Mouse (Mus musculus) heart, embryonic 16.5 days (tissue): Measurements from ENCODE around the gene Lrrc29. TPM values are rescaled to one million over a fixed set of nuclear protein-coding genes. Genes with fewer than 3 reads are reported as not detected.

Experiments
- ATAC-seq: fragments of 200-750 bp; cut with Nextera tagmentation; replicated peaks from 2 replicates; pipeline ENCODE4 v1.8.0; 2017; ENCODE audit warnings: moderate number of reproducible peaks; ENCODE audit not compliant: insufficient read depth, low FRiP score; ENCODE audit errors: extremely low read depth
- H3K27ac ChIP-seq: fragments of 300-500 bp; sonication (generic); 2 replicates; pipeline ENCODE4 v1.5.1; 2014; ENCODE audit warnings: mild to moderate bottlenecking, low read length, control low read depth, moderate library complexity
- H3K27me3 ChIP-seq: fragments of 300-500 bp; sonication (generic); 2 replicates; pipeline ENCODE4 v1.6.1; 2014; ENCODE audit warnings: low read length, mixed read lengths; ENCODE audit not compliant: control insufficient read depth, insufficient read depth
- H3K36me3 ChIP-seq: fragments of 300-500 bp; sonication (generic); 2 replicates; pipeline ENCODE4 v1.6.1; 2014; ENCODE audit not compliant: control insufficient read depth, insufficient read depth
- H3K4me1 ChIP-seq: fragments of 300-500 bp; sonication (generic); 2 replicates; pipeline ENCODE4 v1.6.1; 2014; ENCODE audit warnings: low read length, mixed read lengths; ENCODE audit not compliant: control insufficient read depth, insufficient read depth
- H3K4me2 ChIP-seq: fragments of 300-500 bp; sonication (generic); 2 replicates; pipeline ENCODE4 v1.6.1; 2014; ENCODE audit warnings: low read depth, mild to moderate bottlenecking, control low read depth, low read length
- H3K4me3 ChIP-seq: fragments of 300-500 bp; sonication (generic); 2 replicates; pipeline ENCODE4 v1.5.1; 2014; ENCODE audit warnings: mild to moderate bottlenecking, control low read depth, low read length
- H3K9ac ChIP-seq: fragments of 300-500 bp; sonication (generic); 2 replicates; pipeline ENCODE4 v1.6.1; 2014; ENCODE audit warnings: low read length, control low read depth
- H3K9me3 ChIP-seq: fragments of 300-500 bp; sonication (generic); replicated peaks from 2 replicates; pipeline ENCODE4 v1.6.1; 2016; ENCODE audit warnings: low read length; ENCODE audit not compliant: control insufficient read depth
- WGBS: fragments of 180-500 bp; shearing (Covaris S2); extraction: QIAGEN DNeasy Blood & Tissue Kit; methylation state at CpG from one replicate; pipeline ENCODE4 v1.1.7; 2014; 5-methylcytosine and 5-hydroxymethylcytosine counted together
- microRNA counts: library from miRNA; unstranded; fragments of <30 nt; microRNA quantifications from one replicate; lab custom pipeline; 2016
- microRNA-seq: library from miRNA; unstranded; fragments of <30 nt; microRNA quantifications from one replicate; pipeline ENCODE4, GENCODE M21; 2017
- polyA plus RNA-seq: library from polyadenylated mRNA; unstranded; fragments of >200 nt; fragmentation: Nextera tagmentation; extraction: Ambion mirVana; gene quantifications from 2 replicates; pipeline ENCODE4 v1.2.1, GENCODE M21; 2015

Gene Lrrc29
- polyA plus RNA-seq, 1 experiment from 2014 or later = 0.84 TPM

- no peak overlapping the region for H3K27ac ChIP-seq
- H3K4me1 ChIP-seq = peaks cover 29% of the 10 kb centered on the region
- peak; percentile 12; the same call in 1 of the 2 replicates for ATAC-seq
- WGBS = 10% methylated on average over 10 of the region's 10 CpGs
- peak overlapping the region; percentile 71 for H3K9ac ChIP-seq
- H3K36me3 ChIP-seq = no peaks in the 10 kb centered on the region
- peaks cover 63% of the 10 kb centered on the region for H3K27me3 ChIP-seq
- H3K4me3 ChIP-seq = peak overlapping the region; percentile 58
- H3K4me2 ChIP-seq = peak overlapping the region; percentile 93
- H3K9me3 ChIP-seq = no peaks in the 10 kb centered on the region
Observed at GRCm38 (mm10) chr8:105269075-105269458, 57.0 kb downstream of the Lrrc29 start.

- Histone ChIP-seq H3K9ac (peak overlapping the region; percentile 71), H3K4me3 (peak overlapping the region; percentile 58), H3K27ac (no peak overlapping the region), H3K36me3 (no peaks in the 10 kb centered on the region), H3K4me2 (peak overlapping the region; percentile 93), H3K27me3 (peaks cover 61% of the 10 kb centered on the region), H3K9me3 (no peaks in the 10 kb centered on the region), H3K4me1 (peaks cover 32% of the 10 kb centered on the region)
- ATAC-seq = 0 out of 2 replicates have a peak, but pooled peaks have one; percentile 1
- 5% methylated on average over 65 of the region's 65 CpGs for WGBS
Observed at GRCm38 (mm10) chr8:105268342-105269074, 57.6 kb downstream of the Lrrc29 start.

GRCm38 (mm10) chr8:105266775-105267174, 59.3 kb downstream of the Lrrc29 start:
- Histone ChIP-seq H3K36me3 (no peaks in the 10 kb centered on the region), H3K27me3 (peaks cover 48% of the 10 kb centered on the region), H3K9ac (no peak overlapping the region), H3K27ac (no peak overlapping the region), H3K4me1 (peaks cover 32% of the 10 kb centered on the region), H3K4me3 (no peak overlapping the region), H3K4me2 (no peak overlapping the region), H3K9me3 (no peaks in the 10 kb centered on the region)
- WGBS = 51% methylated on average over 13 of the region's 13 CpGs
- no peak for ATAC-seq

GRCm38 (mm10) chr8:105265128-105265527, 61.0 kb downstream of the Lrrc29 start:
- peak overlapping the region; percentile 76 for H3K4me3 ChIP-seq
- no peak overlapping the region for H3K27ac ChIP-seq
- H3K4me2 ChIP-seq = peak overlapping the region; percentile 92
- peaks cover 28% of the 10 kb centered on the region for H3K4me1 ChIP-seq
- no peaks in the 10 kb centered on the region for H3K36me3 ChIP-seq
- H3K9me3 ChIP-seq = peaks cover 4% of the 10 kb centered on the region
- H3K9ac ChIP-seq = peak overlapping the region; percentile 81
- 16% methylated on average over 10 of the region's 10 CpGs for WGBS
- H3K27me3 ChIP-seq = peaks cover 37% of the 10 kb centered on the region
- no peak for ATAC-seq

GRCm38 (mm10) chr8:105264024-105264982, 61.8 kb downstream of the Lrrc29 start, which contains the start of the genes Tradd and Fbxl8:
Gene Tradd (minus strand): TSS chr8:105264609.
Gene Fbxl8 (plus strand): TSS chr8:105264648.
- ATAC-seq = peak; percentile 65; the same call in 1 of the 2 replicates

GRCm38 (mm10) chr8:105263244-105263912, 62.7 kb downstream of the Lrrc29 start:
- H3K9ac ChIP-seq = no peak overlapping the region; the same call in 1 of the 2 replicates
- peak overlapping the region; percentile 92 for H3K4me2 ChIP-seq
- peaks cover 4% of the 10 kb centered on the region for H3K9me3 ChIP-seq
- no peak overlapping the region; the same call in 1 of the 2 replicates for H3K4me3 ChIP-seq
- no peaks in the 10 kb centered on the region for H3K36me3 ChIP-seq
- H3K27ac ChIP-seq = no peak overlapping the region
- H3K27me3 ChIP-seq = peaks cover 34% of the 10 kb centered on the region
- no peak for ATAC-seq
- H3K4me1 ChIP-seq = peaks cover 27% of the 10 kb centered on the region
- WGBS = 45% methylated on average over 16 of the region's 16 CpGs

More at GRCm38 (mm10) chr8:105264024-105264982, 61.8 kb downstream of the Lrrc29 start, which contains the start of the genes Tradd and Fbxl8:
- H3K4me2 ChIP-seq = peak within 1 kb of the TSS; percentile 92
- H3K27ac ChIP-seq = no peak within 1 kb of the TSS
- no peaks in the 10 kb centered on the region for H3K36me3 ChIP-seq
- H3K4me3 ChIP-seq = peak within 1 kb of the TSS; percentile 76
- H3K27me3 ChIP-seq = peaks cover 37% of the 10 kb centered on the region
- WGBS = 1% methylated on average over 54 of the region's 54 CpGs
- H3K9ac ChIP-seq = peak within 1 kb of the TSS; percentile 81
- peaks cover 29% of the 10 kb centered on the region for H3K4me1 ChIP-seq
- peaks cover 4% of the 10 kb centered on the region for H3K9me3 ChIP-seq

MicroRNAs within 50 kb of the gene (microRNA counts, 519-probe panel; counts per million panel counts)
- microRNA mmu-miR-328 (lab: Ali Mortazavi, UCI) = 2,413 counts per million, percentile 54 among the panel's probes with 10 or more counts

Small RNAs within 50 kb of the gene (microRNA-seq; reads per million reads assigned to microRNA genes)
- gene Gm27320 (not detected), gene Mir328 (412 reads per million, percentile 71 among the genes with 10 or more reads in this experiment)

Other genes starting within 250 kb of the Lrrc29 start
- 0.14 and 0.16 TPM in 2 replicates for gene Ces3b, start 242.5 kb downstream of the Lrrc29 start, polyA plus RNA-seq
- not detected in 2 replicates for gene Ces4a, start 194.5 kb downstream of the Lrrc29 start, polyA plus RNA-seq
- gene Cbfb, start 155.6 kb downstream of the Lrrc29 start, polyA plus RNA-seq = 38.7 and 48.5 TPM in 2 replicates
- gene D230025D16Rik, start 101.1 kb downstream of the Lrrc29 start, polyA plus RNA-seq = 20.8 and 22.5 TPM in 2 replicates
- gene B3gnt9, start 71.1 kb downstream of the Lrrc29 start, polyA plus RNA-seq = 12.7 and 13.1 TPM in 2 replicates
- 20.3 and 25.4 TPM in 2 replicates for gene Tradd, start 61.7 kb downstream of the Lrrc29 start, polyA plus RNA-seq
- gene Fbxl8, start 61.6 kb downstream of the Lrrc29 start, polyA plus RNA-seq = 4.5 and 5.0 TPM in 2 replicates
- 0.27 and 0.29 TPM in 2 replicates for gene Hsf4, start 56.5 kb downstream of the Lrrc29 start, polyA plus RNA-seq
- 5.2 and 5.8 TPM in 2 replicates for gene Nol3, start 50.1 kb downstream of the Lrrc29 start, polyA plus RNA-seq
- gene 4931428F04Rik, start 36.4 kb downstream of the Lrrc29 start, polyA plus RNA-seq = 5.4 and 6.7 TPM in 2 replicates
- 14.6 and 14.9 TPM in 2 replicates for gene Exoc3l, start 30.2 kb downstream of the Lrrc29 start, polyA plus RNA-seq
- gene E2f4, start 28.6 kb downstream of the Lrrc29 start, polyA plus RNA-seq = 50.8 and 61.1 TPM in 2 replicates
- 4.1 and 5.1 TPM in 2 replicates for gene Elmo3, start 20.7 kb downstream of the Lrrc29 start, polyA plus RNA-seq
- gene Tmem208, start 76 bp upstream of the Lrrc29 start, polyA plus RNA-seq = 82.1 and 84.2 TPM in 2 replicates
- 1.1 and 2.3 TPM in 2 replicates for gene Fhod1, start 21.7 kb upstream of the Lrrc29 start, polyA plus RNA-seq
- gene Slc9a5, start 22.6 kb upstream of the Lrrc29 start, polyA plus RNA-seq = 1.1 and 1.4 TPM in 2 replicates
- 0.18 and 0.21 TPM in 2 replicates for gene Plekhg4, start 47.0 kb upstream of the Lrrc29 start, polyA plus RNA-seq
- gene Kctd19, start 87.2 kb upstream of the Lrrc29 start, polyA plus RNA-seq = 0.07 TPM in 1 of 2 replicates, not detected in the other
- gene Lrrc36, start 87.3 kb upstream of the Lrrc29 start, polyA plus RNA-seq = 0.37 and 0.54 TPM in 2 replicates
- gene Tppp3, start 145.2 kb upstream of the Lrrc29 start, polyA plus RNA-seq = 38.7 and 40.0 TPM in 2 replicates
- gene Zdhhc1, start 170.6 kb upstream of the Lrrc29 start, polyA plus RNA-seq = 26.3 and 31.3 TPM in 2 replicates
- 0.24 and 0.25 TPM in 2 replicates for gene Hsd11b2, start 192.5 kb upstream of the Lrrc29 start, polyA plus RNA-seq
- gene Atp6v0d1, start 239.8 kb upstream of the Lrrc29 start, polyA plus RNA-seq = 62.4 and 63.7 TPM in 2 replicates